Mouse (Mus musculus): ENCODE results near the gene Trub2.

Trub2 gene

GRCm38 (mm10) chr2:29773323-29773722, 15.0 kb downstream of the Trub2 start:
- DNase-seq (ENCODE audit: low spot score), result no peak

GRCm38 (mm10) chr2:29771611-29772461, 16.5 kb downstream of the Trub2 start:
- DNase-seq (ENCODE audit: low spot score), result peak; percentile 25

- no peak for DNase-seq (ENCODE audit: low spot score)
Measured at GRCm38 (mm10) chr2:29770162-29770561, 18.1 kb downstream of the Trub2 start.

GRCm38 (mm10) chr2:29768901-29769300, 19.4 kb downstream of the Trub2 start:
- DNase-seq (ENCODE audit: low spot score), result no peak

GRCm38 (mm10) chr2:29767976-29768709, 20.2 kb downstream of the Trub2 start:
- DNase-seq (ENCODE audit: low spot score), result peak; percentile 32

- DNase-seq (ENCODE audit: low spot score), result peak; percentile 69
Measured at GRCm38 (mm10) chr2:29764831-29765230, 23.5 kb downstream of the Trub2 start.

GRCm38 (mm10) chr2:29755693-29756092, 32.6 kb downstream of the Trub2 start:
- DNase-seq (ENCODE audit: low spot score), result no peak

GRCm38 (mm10) chr2:29752397-29752796, 35.9 kb downstream of the Trub2 start:
- no peak for DNase-seq (ENCODE audit: low spot score)

GRCm38 (mm10) chr2:29751497-29751896, 36.8 kb downstream of the Trub2 start, which contains the start of gene Gm13420:
Gene Gm13420 (minus strand): TSS chr2:29751685.
- DNase-seq (ENCODE audit: low spot score), result peak; percentile 28

GRCm38 (mm10) chr2:29748499-29748898, 39.8 kb downstream of the Trub2 start:
- DNase-seq (ENCODE audit: low spot score), result no peak

GRCm38 (mm10) chr2:29747852-29748251, 40.5 kb downstream of the Trub2 start:
- DNase-seq (ENCODE audit: low spot score), result no peak

- no peak for DNase-seq (ENCODE audit: low spot score)
Measured at GRCm38 (mm10) chr2:29747188-29747782, 41.0 kb downstream of the Trub2 start.

- DNase-seq (ENCODE audit: low spot score), result no peak
Measured at GRCm38 (mm10) chr2:29744256-29744655, 44.0 kb downstream of the Trub2 start.

GRCm38 (mm10) chr2:29741207-29741606, 47.1 kb downstream of the Trub2 start:
- no peak for DNase-seq (ENCODE audit: low spot score)

GRCm38 (mm10) chr2:29739368-29739767, 48.9 kb downstream of the Trub2 start:
- DNase-seq (ENCODE audit: low spot score), result no peak

- no peak for DNase-seq (ENCODE audit: low spot score)
Measured at GRCm38 (mm10) chr2:29738799-29739198, 49.5 kb downstream of the Trub2 start.

GRCm38 (mm10) chr2:29737209-29737925, 50.9 kb downstream of the Trub2 start:
- no peak for DNase-seq (ENCODE audit: low spot score)

GRCm38 (mm10) chr2:29735708-29736107, 52.6 kb downstream of the Trub2 start:
- peak; percentile 28 for DNase-seq (ENCODE audit: low spot score)

GRCm38 (mm10) chr2:29733348-29733747, 55.0 kb downstream of the Trub2 start:
- DNase-seq (ENCODE audit: low spot score), result no peak

- no peak for DNase-seq (ENCODE audit: low spot score)
Measured at GRCm38 (mm10) chr2:29732559-29732958, 55.7 kb downstream of the Trub2 start.

GRCm38 (mm10) chr2:29731545-29731944, 56.8 kb downstream of the Trub2 start:
- DNase-seq (ENCODE audit: low spot score), result peak; percentile 60

GRCm38 (mm10) chr2:29729500-29729899, 58.8 kb downstream of the Trub2 start:
- no peak for DNase-seq (ENCODE audit: low spot score)

All from lung, postnatal 25 days (tissue).